Mouse (Mus musculus) spleen, postnatal 0 days (tissue): ENCODE data around the gene Bola1. TPM values are rescaled to one million over a fixed set of nuclear protein-coding genes. Genes with fewer than 3 reads are reported as not detected.

Experiments
- polyA plus RNA-seq: library from polyadenylated mRNA; unstranded; fragments of >200 nt; fragmentation: Nextera tagmentation; extraction: Ambion mirVana; gene quantifications from 2 replicates; pipeline ENCODE4 v1.2.1, GENCODE M21; 2015

Bola1 gene
- polyA plus RNA-seq, 1 experiment from 2014 or later, result 67.3 TPM

Other genes starting within 250 kb of the Bola1 start
- gene Plekho1, start 223.7 kb downstream of the Bola1 start, polyA plus RNA-seq, result 16.2 and 21.1 TPM in 2 replicates
- gene Vps45, start 161.2 kb downstream of the Bola1 start, polyA plus RNA-seq, result 23.9 and 26.4 TPM in 2 replicates
- gene Otud7b, start 115.2 kb downstream of the Bola1 start, polyA plus RNA-seq, result 11.7 and 13.6 TPM in 2 replicates
- 3.3 and 5.4 TPM in 2 replicates for gene Mtmr11, start 57.7 kb downstream of the Bola1 start, polyA plus RNA-seq
- 77.0 and 80.7 TPM in 2 replicates for gene Sf3b4, start 47.4 kb downstream of the Bola1 start, polyA plus RNA-seq
- gene Sv2a, start 38.6 kb downstream of the Bola1 start, polyA plus RNA-seq, result 0.94 and 1.4 TPM in 2 replicates
- gene Hist2h2ab, start 156 bp upstream of the Bola1 start, polyA plus RNA-seq, result 1.0 TPM in 1 of 2 replicates, not detected in the other
- 26.4 and 35.3 TPM in 2 replicates for gene Hist2h2ac, start 1.2 kb upstream of the Bola1 start, polyA plus RNA-seq
- 5.3 and 7.1 TPM in 2 replicates for gene Hist2h2be, start 1.4 kb upstream of the Bola1 start, polyA plus RNA-seq
- gene Hist2h3c2, start 19.4 kb upstream of the Bola1 start, polyA plus RNA-seq, result 23.0 and 25.0 TPM in 2 replicates
- gene Hist2h2aa2, start 20.6 kb upstream of the Bola1 start, polyA plus RNA-seq, result 186 and 191 TPM in 2 replicates
- 81.9 and 88.4 TPM in 2 replicates for gene Hist2h2aa1, start 25.8 kb upstream of the Bola1 start, polyA plus RNA-seq
- 1.7 and 4.4 TPM in 2 replicates for gene Hist2h3c1, start 27.0 kb upstream of the Bola1 start, polyA plus RNA-seq
- gene Hist2h4, start 43.6 kb upstream of the Bola1 start, polyA plus RNA-seq, result 105 and 133 TPM in 2 replicates
- 216 and 277 TPM in 2 replicates for gene Hist2h3b, start 48.9 kb upstream of the Bola1 start, polyA plus RNA-seq
- 27.1 and 37.8 TPM in 2 replicates for gene Hist2h2bb, start 50.0 kb upstream of the Bola1 start, polyA plus RNA-seq
- 4.8 and 7.0 TPM in 2 replicates for gene Fcgr1, start 74.3 kb upstream of the Bola1 start, polyA plus RNA-seq
- gene BC107364, start 232.6 kb upstream of the Bola1 start, polyA plus RNA-seq, result not detected in 2 replicates